Mouse (Mus musculus) cerebellum, adult 2 months (tissue): ENCODE data around the gene Mfsd12. TPM values are rescaled to one million over a fixed set of nuclear protein-coding genes. Genes with fewer than 3 reads are reported as not detected.

ENCODE experiments used
- DNase-seq, 2 experiments: peaks; one replicate each; pipeline ENCODE4 v3.0.0; 2021
- H3K27ac ChIP-seq: fragments of 200-500 bp; 2 replicates; pipeline ENCODE4 v1.5.1; 2012; ENCODE audit warnings: low read length, control low read depth, inconsistent platforms; ENCODE audit not compliant: insufficient read depth
- H3K27me3 ChIP-seq: fragments of 200-500 bp; 2 replicates; pipeline ENCODE4 v1.6.1; 2012; ENCODE audit warnings: inconsistent platforms, mild to moderate bottlenecking, low read length, moderate library complexity; ENCODE audit not compliant: control insufficient read depth, insufficient read depth
- H3K4me1 ChIP-seq: fragments of 200-500 bp; 2 replicates; pipeline ENCODE4 v1.6.1; 2011; ENCODE audit warnings: low read length; ENCODE audit not compliant: control insufficient read depth, insufficient read depth
- H3K4me3 ChIP-seq: fragments of 200-500 bp; replicated peaks from 2 replicates; pipeline ENCODE3; 2011; ENCODE audit warnings: mild to moderate bottlenecking, low read depth, low read length, control low read depth; ENCODE audit not compliant: insufficient read depth
- CTCF ChIP-seq: fragments of 200-500 bp; IDR thresholded peaks from 2 replicates; pipeline ENCODE4 v1.5.1; 2011; ENCODE audit warnings: low read depth, mild to moderate bottlenecking, control low read depth, low read length, moderate library complexity, borderline replicate concordance; ENCODE audit not compliant: insufficient read depth
- POLR2A ChIP-seq: fragments of 200-500 bp; IDR thresholded peaks from 2 replicates; pipeline ENCODE4 v1.6.1; 2011; ENCODE audit warnings: low read length, control low read depth, borderline replicate concordance; ENCODE audit not compliant: insufficient read depth
- WGBS: fragments of 180-500 bp; shearing (Covaris S2); methylation state at CpG from one replicate; pipeline ENCODE4 v1.1.7; 2018; 5-methylcytosine and 5-hydroxymethylcytosine counted together
- polyA plus RNA-seq: library from polyadenylated mRNA; depleted of rRNA; stranded (reverse); fragments of >200 nt; gene quantifications from 2 replicates; pipeline ENCODE4 v1.2.3, GENCODE M21; 2012

Gene Mfsd12
- polyA plus RNA-seq, 1 experiment = 35.0 TPM

GRCm38 (mm10) chr10:81332277-81332676, 25.0 kb upstream of the Mfsd12 start:
- no peaks in the 10 kb centered on the region; the same call in 1 of the 2 replicates for H3K4me1 ChIP-seq
- TF ChIP-seq CTCF = no peak
- H3K27ac ChIP-seq = no peak overlapping the region
- no peak overlapping the region for H3K4me3 ChIP-seq
- H3K27me3 ChIP-seq = 0 out of 2 replicates have a peak, but pooled peaks cover 1% of the 10 kb centered on the region
- WGBS = 10% methylated on average over 29 of the region's 29 CpGs
- no peak for DNase-seq

DNA sequence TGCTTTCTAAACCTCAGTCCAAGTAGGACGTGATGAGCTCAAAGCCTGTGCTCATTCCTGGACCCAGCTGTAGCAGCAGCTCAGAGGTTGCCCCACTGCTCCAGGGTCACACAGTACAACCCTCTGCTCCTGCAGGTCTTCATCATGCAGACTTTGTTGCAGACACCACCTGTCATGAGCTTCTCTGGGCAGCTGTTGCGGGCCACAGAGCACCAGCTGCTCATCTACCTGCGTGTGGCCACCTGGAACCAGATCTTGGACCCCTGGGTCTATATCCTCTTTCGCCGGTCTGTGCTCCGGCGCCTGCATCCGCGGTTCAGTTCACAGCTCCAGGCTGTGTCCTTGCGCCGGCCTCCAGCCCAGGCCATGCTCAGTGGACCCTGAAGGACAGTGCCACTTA, 23.0 kb upstream of the Mfsd12 start:
- 63% methylated on average over 11 of the region's 11 CpGs for WGBS
- Histone ChIP-seq H3K27me3 (0 out of 2 replicates have a peak, but pooled peaks cover 1% of the 10 kb centered on the region), H3K4me3 (no peak overlapping the region), H3K27ac (no peak overlapping the region), H3K4me1 (no peaks in the 10 kb centered on the region; the same call in 1 of the 2 replicates)
- DNase-seq = no peak
- no peak for TF ChIP-seq CTCF
- TF ChIP-seq POLR2A = no peak

GRCm38 (mm10) chr10:81335393-81336340, 21.6 kb upstream of the Mfsd12 start:
- 0 out of 2 replicates have a peak, but pooled peaks cover 1% of the 10 kb centered on the region for H3K27me3 ChIP-seq
- no peak for TF ChIP-seq POLR2A
- TF ChIP-seq CTCF = no peak
- H3K4me3 ChIP-seq = no peak overlapping the region
- DNase-seq = no peak
- H3K4me1 ChIP-seq = no peaks in the 10 kb centered on the region; the same call in 1 of the 2 replicates
- 29% methylated on average over 17 of the region's 19 CpGs for WGBS
- H3K27ac ChIP-seq = no peak overlapping the region

DNA sequence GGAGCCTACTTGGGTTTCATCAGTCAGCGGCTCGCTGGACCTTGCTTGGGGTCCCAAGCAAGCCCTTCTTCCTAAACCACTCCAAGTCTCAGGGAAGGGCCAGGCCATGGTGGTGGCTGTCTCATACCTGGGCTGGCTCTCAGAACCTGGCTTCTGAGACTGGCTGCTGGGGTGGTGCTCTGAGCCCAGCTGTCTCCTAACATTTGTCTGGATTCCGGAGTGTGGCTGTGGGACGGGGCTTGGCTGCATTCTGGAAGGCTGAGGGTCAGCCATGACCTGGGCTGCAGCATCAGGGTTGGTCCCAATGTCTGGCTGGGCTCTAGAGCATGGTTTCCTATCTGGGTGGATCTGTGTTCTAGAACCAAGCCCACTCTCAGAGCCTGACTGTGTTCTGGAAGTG, 20.7 kb upstream of the Mfsd12 start:
- Histone ChIP-seq H3K27ac (no peak overlapping the region), H3K27me3 (0 out of 2 replicates have a peak, but pooled peaks cover 1% of the 10 kb centered on the region), H3K4me3 (no peak overlapping the region), H3K4me1 (no peaks in the 10 kb centered on the region; the same call in 1 of the 2 replicates)
- no peak for DNase-seq
- TF ChIP-seq POLR2A (no peak), CTCF (no peak)
- 91% methylated on average over 4 of the region's 4 CpGs for WGBS

DNA sequence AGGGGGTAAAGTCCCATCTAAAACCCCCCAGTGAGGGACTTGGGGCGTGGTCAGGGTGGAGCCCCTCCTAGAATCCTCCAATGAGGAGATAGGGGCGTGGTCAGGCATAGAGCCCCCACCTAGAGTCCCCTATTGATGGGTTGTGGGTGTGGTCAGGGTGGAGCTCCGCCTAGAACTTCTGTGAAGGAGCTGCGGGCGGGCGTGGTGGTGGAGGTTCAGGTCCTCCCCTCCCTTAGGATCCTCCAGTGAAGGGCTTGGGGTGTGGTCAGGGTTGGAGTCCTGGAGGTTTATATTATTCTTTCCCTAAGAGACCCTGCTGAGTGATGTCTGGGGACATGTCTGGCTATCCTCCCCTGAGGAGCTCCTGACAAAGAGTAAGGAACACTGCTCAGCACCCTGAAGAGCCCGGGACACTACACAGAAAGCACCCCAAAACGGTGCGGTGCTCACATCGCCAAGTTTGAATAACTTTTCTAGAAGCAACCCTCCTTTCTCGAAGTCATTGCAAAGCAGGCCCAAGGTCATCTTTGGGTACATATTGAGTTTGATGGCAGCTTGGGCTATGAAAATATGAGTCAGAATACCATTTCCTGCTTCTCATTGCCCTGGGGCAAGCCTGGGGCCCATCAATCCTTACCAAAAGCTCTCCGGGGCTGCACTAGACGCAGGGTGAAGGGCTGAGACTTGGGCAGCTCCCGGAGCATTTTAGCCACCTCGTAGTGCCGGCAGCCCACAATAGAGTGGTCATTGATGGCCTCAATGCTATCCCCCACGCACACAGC, 16.5 kb upstream of the Mfsd12 start:
- Histone ChIP-seq H3K4me3 (no peak overlapping the region), H3K27ac (no peak overlapping the region), H3K27me3 (no peaks in the 10 kb centered on the region; the same call in 1 of the 2 replicates), H3K4me1 (no peaks in the 10 kb centered on the region; the same call in 1 of the 2 replicates)
- DNase-seq = no peak
- TF ChIP-seq CTCF = no peak
- TF ChIP-seq POLR2A = no peak
- 41% methylated on average over 17 of the region's 17 CpGs for WGBS

DNA sequence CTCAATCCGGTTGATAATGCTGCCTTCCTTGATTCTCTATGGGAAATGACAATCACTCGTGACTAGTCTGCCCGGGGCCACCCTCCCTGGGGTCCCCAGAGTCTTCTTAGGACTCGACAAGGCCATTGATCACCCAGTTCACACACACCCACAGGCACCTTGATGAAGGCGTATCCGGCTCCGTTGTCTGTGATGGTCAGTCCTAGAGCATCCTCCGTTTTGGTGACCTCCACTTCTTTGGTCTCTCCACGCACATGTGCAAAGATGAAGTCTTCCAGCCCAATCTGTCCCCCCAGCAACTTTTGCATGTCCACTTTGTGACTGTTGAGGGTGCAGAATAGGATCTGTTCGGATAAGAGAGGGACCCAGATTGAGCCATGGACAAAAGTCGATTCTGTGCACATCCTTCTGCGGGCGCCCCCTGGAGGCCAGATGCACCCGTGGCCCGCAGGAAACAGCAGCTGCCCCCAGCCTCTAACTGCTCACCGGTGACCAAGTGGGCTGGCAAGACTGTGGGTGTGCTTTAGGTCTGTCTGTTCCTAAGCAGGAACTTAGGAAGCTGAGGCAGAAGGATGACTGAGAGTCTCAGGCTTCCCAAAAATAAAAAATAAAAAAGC, 15.8 kb upstream of the Mfsd12 start:
- Histone ChIP-seq H3K27ac (no peak overlapping the region), H3K27me3 (no peaks in the 10 kb centered on the region; the same call in 1 of the 2 replicates), H3K4me3 (no peak overlapping the region), H3K4me1 (no peaks in the 10 kb centered on the region; the same call in 1 of the 2 replicates)
- peak in 1 of 2 experiments; percentile 68 for DNase-seq
- no peak for TF ChIP-seq POLR2A
- peak; percentile 54; the same call in 1 of the 2 replicates for TF ChIP-seq CTCF
- 34% methylated on average over 16 of the region's 16 CpGs for WGBS

DNA sequence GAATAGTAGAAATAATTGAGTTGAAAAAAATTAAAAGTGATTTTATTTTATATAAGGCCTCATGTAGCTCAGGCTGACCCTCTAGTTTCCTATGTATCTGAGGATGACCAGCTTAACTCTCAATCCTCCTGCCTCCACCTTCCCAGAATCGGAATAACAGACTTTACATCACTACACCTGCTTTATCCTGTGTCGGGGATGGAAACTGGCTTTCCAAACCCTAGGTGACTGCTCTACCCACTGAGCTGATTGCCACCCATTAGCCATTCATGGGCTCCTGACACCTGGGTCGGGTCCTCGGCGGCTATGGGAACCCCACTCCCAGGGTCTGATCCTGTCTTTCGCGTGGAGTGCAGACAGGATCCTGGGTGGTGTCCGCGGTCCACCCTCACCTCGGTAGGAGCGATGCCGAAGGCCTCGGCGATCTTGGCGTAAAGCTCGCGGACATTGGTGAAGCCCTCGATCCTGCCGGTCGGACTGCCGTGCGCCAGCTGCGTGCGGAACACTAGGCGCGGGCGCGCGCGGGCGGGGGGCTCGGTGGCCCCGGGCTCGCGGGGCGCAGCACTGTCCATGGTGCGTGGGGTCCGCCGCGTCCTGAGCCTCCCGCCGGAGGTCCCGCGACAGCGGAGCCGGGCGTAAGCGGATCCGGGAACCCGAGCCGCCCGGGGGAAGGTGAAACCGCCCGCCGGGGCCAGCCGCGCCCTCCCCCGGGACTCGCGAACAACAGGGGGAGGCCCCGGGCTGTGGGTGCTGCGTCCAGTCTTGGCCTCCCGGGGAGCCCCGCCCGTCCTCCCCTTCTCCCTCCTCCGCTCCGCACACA, 14.4 kb upstream of the Mfsd12 start, which contains the start of gene Gipc3:
TSS of gene Gipc3 (minus strand) at position 581 of the 820 bp plus-strand sequence.
- TF ChIP-seq CTCF (no peak), POLR2A (no peak)
- 6% methylated on average over 62 of the region's 67 CpGs for WGBS
- H3K4me3 ChIP-seq = no peak within 1 kb of the TSS
- DNase-seq = no peak
- no peaks in the 10 kb centered on the region; the same call in 1 of the 2 replicates for H3K4me1 ChIP-seq
- no peak within 1 kb of the TSS for H3K27ac ChIP-seq
- no peaks in the 10 kb centered on the region; the same call in 1 of the 2 replicates for H3K27me3 ChIP-seq
